Mouse (Mus musculus): ENCODE measurements around the gene Tfb1m. TPM values are rescaled to one million over a fixed set of nuclear protein-coding genes. Genes with fewer than 3 reads are reported as not detected.
A peak's percentile ranks its signal among the peaks of the same experiment; 100 is the strongest.

Gene Tfb1m
- total RNA-seq, 2 experiments from 2014 or later = 4.8 to 5.2 TPM

DNA sequence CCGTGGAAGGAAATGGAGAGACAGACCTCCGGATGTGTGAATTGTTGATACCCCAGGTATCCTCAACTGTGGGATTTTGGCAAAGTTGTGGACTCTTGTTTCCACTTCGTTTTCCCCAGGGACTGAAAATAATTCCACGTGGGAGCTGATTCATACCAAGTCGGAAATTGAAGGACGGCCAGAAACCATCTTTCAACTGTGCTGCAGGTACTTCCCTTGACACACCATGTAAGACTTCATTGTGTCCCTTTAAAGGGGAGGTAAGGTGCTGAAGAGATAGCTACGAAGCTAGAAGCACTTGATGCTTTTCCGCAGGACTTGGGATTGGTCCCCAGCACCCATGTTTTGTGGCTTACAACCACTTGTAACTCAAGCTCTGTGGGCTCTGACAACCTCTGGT lies 41.7 kb downstream of the Tfb1m start:
- no peak for DNase-seq
- intact Hi-C loops (cut with DNase I) = loop anchor here (10.0 kb wide), 1 partner anchor 241 kb away; no protein-coding TSS in a partner anchor

DNA sequence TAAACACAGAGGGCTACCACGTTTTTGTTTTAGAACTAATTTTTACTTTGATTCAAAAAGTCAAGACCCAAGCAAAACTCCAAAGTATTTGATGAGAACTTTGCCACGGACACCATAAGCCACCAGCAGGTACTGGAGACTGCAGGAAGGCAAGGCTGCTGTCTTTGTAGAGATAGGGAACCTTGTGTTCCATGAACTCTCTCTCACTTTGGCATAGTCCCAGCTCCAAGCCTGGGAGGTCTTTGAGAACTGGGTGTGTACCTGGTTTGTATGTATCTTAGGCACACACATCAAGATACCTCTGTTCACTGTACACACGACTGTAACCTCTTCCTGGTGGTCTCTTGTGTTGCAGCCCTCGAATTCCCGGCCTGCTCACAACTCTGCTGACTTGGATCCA lies 43.3 kb downstream of the Tfb1m start:
- DNase-seq = no peak
- intact Hi-C loops (cut with DNase I) = loop anchor here (10.0 kb wide), 1 partner anchor 240 kb away; no protein-coding TSS in a partner anchor

DNA sequence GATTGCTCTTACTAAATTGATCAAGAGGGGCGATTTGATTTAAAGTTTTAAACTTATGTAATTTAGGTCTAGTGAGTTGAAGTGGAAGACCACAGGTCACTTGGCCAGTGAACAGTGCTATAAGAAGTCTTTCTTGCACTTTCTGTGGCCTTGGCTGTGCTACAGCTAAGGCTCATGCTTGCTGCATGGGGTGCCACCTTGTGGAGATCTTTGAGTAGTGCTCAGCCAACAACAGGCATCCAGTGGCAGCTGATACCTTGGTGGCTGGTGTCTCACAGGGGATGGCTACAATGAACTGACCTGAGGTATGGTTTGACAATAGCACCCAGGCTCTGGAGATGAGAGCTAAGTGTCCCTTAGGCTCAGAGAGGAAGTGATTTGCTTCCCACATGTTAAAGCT lies 47.7 kb downstream of the Tfb1m start:
- DNase-seq = peak; percentile 74

GRCm38 (mm10) chr17:3506508-3506907 lies 51.1 kb downstream of the Tfb1m start:
- no peak for DNase-seq
- intact Hi-C loops (cut with DNase I) = loop anchor here (5.0 kb wide), 1 partner anchor 54 kb away; no protein-coding TSS in a partner anchor

More for the DNA sequence above, 47.7 kb downstream of the Tfb1m start:
- intact Hi-C loops (cut with DNase I) = loop anchor here (5.0 to 10.0 kb wide), 2 partner anchors 58 to 235 kb away; no protein-coding TSS in a partner anchor

DNA sequence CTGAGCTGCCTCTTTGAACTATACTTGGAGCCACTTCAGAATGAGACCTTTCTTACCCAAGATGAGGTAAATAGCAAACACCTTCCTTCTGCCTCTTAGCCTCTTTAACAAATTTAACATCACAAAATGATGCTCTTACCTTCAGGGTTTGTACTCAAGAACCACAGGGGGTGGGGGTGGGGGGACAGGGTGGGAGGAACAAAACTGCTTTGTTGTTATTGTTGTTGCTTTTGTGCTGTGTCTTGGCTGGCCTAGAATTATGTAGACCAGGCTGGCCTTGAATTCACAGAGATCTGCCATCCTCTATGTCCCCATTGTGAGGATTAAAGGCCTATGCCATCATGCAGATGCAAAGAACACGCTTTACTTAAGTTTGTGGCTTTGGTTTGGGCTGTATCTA lies 51.9 kb downstream of the Tfb1m start:
- intact Hi-C loops (cut with DNase I) = loop anchor here (5.0 kb wide), 1 partner anchor 53 kb away; no protein-coding TSS in a partner anchor
- DNase-seq = no peak

DNA sequence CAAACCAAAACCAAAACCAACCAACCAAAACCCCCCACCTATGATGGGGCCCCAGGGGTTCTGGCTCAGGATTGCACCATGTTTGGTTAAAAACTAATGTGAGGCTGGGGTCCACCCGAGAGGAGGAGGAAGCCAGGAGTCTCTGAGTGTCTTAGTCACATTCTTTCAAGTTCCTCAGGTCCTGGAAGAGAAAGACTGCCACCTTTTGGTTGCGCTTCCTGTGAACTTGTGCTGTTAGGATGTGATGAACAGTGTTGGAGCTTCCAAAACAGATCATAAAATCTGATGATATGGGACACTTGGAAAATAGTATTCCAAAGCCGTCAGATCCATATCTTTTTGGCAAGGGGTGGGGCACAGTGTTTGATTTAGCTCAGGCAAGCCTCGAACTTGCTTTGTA lies 56.6 kb downstream of the Tfb1m start:
- intact Hi-C loops (cut with DNase I) = no loop called here
- no peak for DNase-seq

- no peak for DNase-seq
- intact Hi-C loops (cut with DNase I) = no loop called here
These were observed 57.5 kb downstream of the Tfb1m start for GRCm38 (mm10) chr17:3500076-3500475.

DNA sequence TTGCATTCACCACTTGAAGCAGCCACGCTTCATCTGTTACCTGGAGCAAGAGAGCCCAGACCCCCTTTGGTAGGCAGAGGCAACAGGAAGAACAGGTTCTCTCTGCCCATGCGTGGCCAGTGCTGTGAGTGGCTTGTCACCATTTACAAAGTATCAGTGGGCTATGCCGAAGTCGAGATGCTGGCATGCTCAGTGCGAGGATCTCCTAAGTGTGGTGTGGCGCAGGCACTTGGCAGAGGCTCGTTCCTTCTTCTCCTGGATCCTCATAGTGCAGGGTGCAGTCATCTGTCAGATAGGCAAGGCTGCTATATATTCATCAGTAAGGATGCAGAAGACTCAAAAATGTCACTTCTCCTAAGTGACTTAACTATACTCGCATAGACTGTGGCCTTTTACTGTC lies 58.1 kb downstream of the Tfb1m start:
- no peak for DNase-seq
- intact Hi-C loops (cut with DNase I) = no loop called here

GRCm38 (mm10) chr17:3498580-3498979 lies 59.0 kb downstream of the Tfb1m start:
- no peak for DNase-seq
- intact Hi-C loops (cut with DNase I) = no loop called here

GRCm38 (mm10) chr17:3498086-3498485 lies 59.5 kb downstream of the Tfb1m start:
- DNase-seq = peak; percentile 63

GRCm38 (mm10) chr17:3496080-3496479 lies 61.5 kb downstream of the Tfb1m start:
- no peak for DNase-seq
- intact Hi-C loops (cut with DNase I) = no loop called here

More at GRCm38 (mm10) chr17:3498086-3498485, 59.5 kb downstream of the Tfb1m start:
- intact Hi-C loops (cut with DNase I) = no loop called here

- DNase-seq = no peak
- intact Hi-C loops (cut with DNase I) = no loop called here
These were observed 62.0 kb downstream of the Tfb1m start for GRCm38 (mm10) chr17:3495576-3495975.

- DNase-seq = peak; percentile 36
- intact Hi-C loops (cut with DNase I) = no loop called here
These were observed 65.9 kb downstream of the Tfb1m start for GRCm38 (mm10) chr17:3491667-3492066.

GRCm38 (mm10) chr17:3491065-3491464 lies 66.5 kb downstream of the Tfb1m start:
- no peak for DNase-seq
- intact Hi-C loops (cut with DNase I) = no loop called here

GRCm38 (mm10) chr17:3490216-3490895 lies 67.2 kb downstream of the Tfb1m start:
- intact Hi-C loops (cut with DNase I) = no loop called here
- DNase-seq = no peak

GRCm38 (mm10) chr17:3487721-3488601 lies 69.6 kb downstream of the Tfb1m start:
- intact Hi-C loops (cut with DNase I) = no loop called here
- DNase-seq = no peak

- no peak for DNase-seq
- intact Hi-C loops (cut with DNase I) = no loop called here
These were observed 70.4 kb downstream of the Tfb1m start for GRCm38 (mm10) chr17:3487211-3487610.

DNA sequence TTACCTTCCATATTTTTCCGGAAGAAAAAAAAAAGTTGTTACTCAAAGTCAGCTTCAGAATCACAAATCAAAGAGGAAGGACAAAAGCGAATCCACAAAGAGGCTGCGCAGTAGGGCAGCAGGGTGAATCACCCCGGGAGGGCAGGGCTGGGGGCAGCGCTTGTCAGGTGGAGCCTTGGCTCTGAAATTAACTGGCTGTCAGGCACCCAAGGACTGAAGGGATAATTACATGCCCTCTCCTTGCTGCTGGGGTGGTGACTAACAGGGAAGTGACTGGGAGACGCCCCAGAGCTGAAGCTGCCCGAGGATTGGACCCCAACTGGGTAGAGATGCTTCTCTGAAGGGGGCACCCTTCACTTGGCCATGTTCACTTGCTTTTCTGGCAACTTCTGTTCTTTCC lies 71.7 kb downstream of the Tfb1m start:
- intact Hi-C loops (cut with DNase I) = no loop called here
- DNase-seq = no peak

DNA sequence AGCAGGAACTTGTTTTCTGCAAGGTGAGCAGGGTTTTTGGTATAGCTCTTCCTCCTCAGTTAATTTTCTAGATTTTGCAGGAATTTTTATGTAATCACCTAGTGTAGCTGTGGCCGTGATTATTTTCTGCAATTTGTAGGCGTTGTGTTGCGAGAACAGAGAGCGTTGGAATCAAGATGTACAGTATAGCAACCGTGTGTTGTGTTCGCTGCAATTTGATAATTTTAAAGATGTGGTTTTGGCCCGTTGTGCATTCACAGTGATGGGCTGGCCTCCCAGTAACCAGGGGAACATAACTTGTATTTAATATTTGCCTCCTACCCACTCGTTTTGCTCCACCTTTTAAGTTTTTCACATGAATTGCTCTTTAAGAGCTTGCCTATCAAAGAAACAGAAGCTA lies 74.5 kb downstream of the Tfb1m start:
- intact Hi-C loops (cut with DNase I) = no loop called here
- DNase-seq = no peak

- peak; percentile 40 for DNase-seq
- intact Hi-C loops (cut with DNase I) = no loop called here
These were observed 75.7 kb downstream of the Tfb1m start for GRCm38 (mm10) chr17:3481576-3482575.
